9 mouse cellular contexts compared by ENCODE assay signal in the genomic region with DNA sequence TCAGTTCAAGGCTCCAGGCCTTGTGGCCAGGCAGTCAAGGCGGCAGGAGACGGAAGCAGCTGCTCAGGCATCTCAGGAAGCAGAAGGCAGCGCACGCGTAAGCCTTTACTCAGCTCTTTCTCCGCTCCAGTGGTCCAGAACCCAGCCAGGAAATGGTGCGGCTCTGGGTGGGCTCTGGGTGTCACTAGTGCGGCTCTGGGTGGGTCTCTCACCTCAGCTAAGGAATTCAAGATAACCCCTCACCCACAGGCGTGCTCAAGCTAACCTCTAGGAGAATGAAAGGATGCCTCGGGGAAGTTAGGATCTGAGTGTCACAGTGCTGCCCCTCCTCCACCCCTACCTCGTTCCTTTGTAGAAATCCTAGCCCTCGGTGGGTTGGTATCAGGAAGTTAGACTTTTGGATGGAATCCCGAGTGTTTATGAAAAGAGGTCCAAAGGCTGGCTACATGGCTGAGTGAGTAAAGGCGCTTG. TPM values are rescaled to one million over a fixed set of nuclear protein-coding genes. Genes with fewer than 3 reads are reported as not detected.
DNase-seq lines count a peak whose midpoint lies in the region; ATAC-seq lines count a peak whose summit lies in the region.
"Had no signal": no experiment of that assay in that cellular context is flagged by ENCODE, and none has a peak within 500 bp of the region (broad histone marks: within the 10 kb centered on the region; RNA-seq: fewer than 3 reads in every experiment).

No protein-coding gene starts in this region.

- H3K9me3 ChIP-seq in heart, embryonic 12.5 days (replicated peaks): peaks cover 7% of the 10 kb centered on the region
- H3K9me3 ChIP-seq in embryonic facial prominence, embryonic 13.5 days: peaks cover 3% of the 10 kb centered on the region; the same call in 1 of the 2 replicates
- peaks cover 2% of the 10 kb centered on the region; the same call in 1 of the 2 replicates for H3K9me3 ChIP-seq in limb, embryonic 10.5 days (replicated peaks)

- peaks cover 27% of the 10 kb centered on the region for H3K4me1 ChIP-seq in heart, embryonic 12.5 days (replicated peaks)
- H3K4me1 ChIP-seq in embryonic facial prominence, embryonic 13.5 days: peaks cover 20% of the 10 kb centered on the region
- peaks cover 17% of the 10 kb centered on the region for H3K4me1 ChIP-seq in limb, embryonic 10.5 days

- no peak for ATAC-seq in heart, embryonic 12.5 days (ENCODE audit: insufficient number of reproducible peaks, low FRiP score)
- no peak for ATAC-seq in embryonic facial prominence, embryonic 13.5 days (ENCODE audit: insufficient number of reproducible peaks, insufficient read depth, low FRiP score, low TSS enrichment, low read depth)

- 38% methylated on average over 14 of the region's 14 CpGs for WGBS in heart, embryonic 12.5 days
- 36% methylated on average over 14 of the region's 14 CpGs for WGBS in embryonic facial prominence, embryonic 13.5 days
- 56% methylated on average over 14 of the region's 14 CpGs for WGBS in limb, embryonic 10.5 days

- H3K27me3 ChIP-seq in heart, embryonic 12.5 days (replicated peaks): no peaks in the 10 kb centered on the region
- H3K27me3 ChIP-seq in embryonic facial prominence, embryonic 13.5 days: peaks cover 9% of the 10 kb centered on the region
- peaks cover 15% of the 10 kb centered on the region for H3K27me3 ChIP-seq in limb, embryonic 10.5 days (ENCODE audit: low read depth, poor library complexity, severe bottlenecking)

- peaks cover 2% of the 10 kb centered on the region; the same call in 1 of the 2 replicates for H3K36me3 ChIP-seq in heart, embryonic 12.5 days
- H3K36me3 ChIP-seq in embryonic facial prominence, embryonic 13.5 days: no peaks in the 10 kb centered on the region
- no peaks in the 10 kb centered on the region for H3K36me3 ChIP-seq in limb, embryonic 10.5 days

- peak overlapping the region; percentile 11; the same call in 1 of the 2 replicates for H3K4me2 ChIP-seq in heart, embryonic 12.5 days
- H3K4me2 ChIP-seq in embryonic facial prominence, embryonic 13.5 days: no peak overlapping the region

- DNase-seq in heart, postnatal 10 days: no peak
- DNase-seq in 416B (ENCODE audit: low read depth): peak; percentile 63
- no peak for DNase-seq in limb, embryonic 10.5 days (ENCODE audit: low spot score)
- DNase-seq in urinary bladder, postnatal 10 days (ENCODE audit: low spot score): no peak
- DNase-seq in gastrocnemius, postnatal 25 days: no peak
- no peak for DNase-seq in cerebellum, adult 11-12 months
- DNase-seq: cerebellum, postnatal 14 days had no signal

- H3K4me3 ChIP-seq in heart, embryonic 12.5 days: no peak overlapping the region
- H3K4me3 ChIP-seq in embryonic facial prominence, embryonic 13.5 days: no peak overlapping the region
- no peak overlapping the region for H3K4me3 ChIP-seq in limb, embryonic 10.5 days

- H3K9ac ChIP-seq in heart, embryonic 12.5 days: no peak overlapping the region
- H3K9ac ChIP-seq in embryonic facial prominence, embryonic 13.5 days: no peak overlapping the region

- H3K27ac ChIP-seq in heart, embryonic 12.5 days (ENCODE audit: poor library complexity, severe bottlenecking): peak overlapping the region; percentile 41; the same call in 1 of the 2 replicates
- H3K27ac ChIP-seq in embryonic facial prominence, embryonic 13.5 days: peak overlapping the region; percentile 48; the same call in 1 of the 2 replicates
- H3K27ac ChIP-seq in limb, embryonic 10.5 days: peak overlapping the region; percentile 58

- intact Hi-C loops in heart, postnatal 10 days (cut with DNase I): no loop called here

RNA-seq across cellular contexts. Expression of gene Syde2, which starts 18.6 kb away (rescaled TPM):
- polyA plus RNA-seq in heart, embryonic 12.5 days (2016; fragmentation: Nextera tagmentation; extraction: Ambion mirVana): 7.3 and 7.5 TPM in 2 replicates
- total RNA-seq in heart, postnatal 10 days (2021): 10 to 100 TPM; 27.4 to 29.0 TPM
- 1.8 and 2.1 TPM in 2 replicates for polyA plus RNA-seq in embryonic facial prominence, embryonic 13.5 days (2015; fragmentation: Nextera tagmentation; extraction: Ambion mirVana)
- polyA plus RNA-seq in limb, embryonic 10.5 days (2016; fragmentation: Nextera tagmentation; extraction: Ambion mirVana): 1.2 and 1.3 TPM in 2 replicates
- total RNA-seq in gastrocnemius, postnatal 25 days (2021): 1 to 10 TPM in 1 of 2 experiments, under 1 TPM in 1; 0.92 to 1.2 TPM

RNA-seq across cellular contexts. Expression of gene 2410004B18Rik, which starts 31.3 kb away (rescaled TPM):
- 46.6 and 47.2 TPM in 2 replicates for polyA plus RNA-seq in heart, embryonic 12.5 days (2016; fragmentation: Nextera tagmentation; extraction: Ambion mirVana)
- total RNA-seq in heart, postnatal 10 days (2021): 10 to 100 TPM; 22.6 to 23.1 TPM
- polyA plus RNA-seq in embryonic facial prominence, embryonic 13.5 days (2015; fragmentation: Nextera tagmentation; extraction: Ambion mirVana): 50.7 and 61.1 TPM in 2 replicates
- 50.1 and 52.4 TPM in 2 replicates for polyA plus RNA-seq in limb, embryonic 10.5 days (2016; fragmentation: Nextera tagmentation; extraction: Ambion mirVana)
- 10 to 100 TPM; 14.3 to 17.9 TPM for total RNA-seq in gastrocnemius, postnatal 25 days (2021)

RNA-seq across cellular contexts. Expression of gene Bcl10, which starts 46.5 kb away (rescaled TPM):
- polyA plus RNA-seq in heart, embryonic 12.5 days (2016; fragmentation: Nextera tagmentation; extraction: Ambion mirVana): 42.9 and 43.1 TPM in 2 replicates
- 10 to 100 TPM; 23.8 to 25.8 TPM for total RNA-seq in heart, postnatal 10 days (2021)
- polyA plus RNA-seq in embryonic facial prominence, embryonic 13.5 days (2015; fragmentation: Nextera tagmentation; extraction: Ambion mirVana): 47.0 and 50.4 TPM in 2 replicates
- polyA plus RNA-seq in limb, embryonic 10.5 days (2016; fragmentation: Nextera tagmentation; extraction: Ambion mirVana): 44.0 and 45.5 TPM in 2 replicates
- 1 to 10 TPM; 9.1 to 9.2 TPM for total RNA-seq in gastrocnemius, postnatal 25 days (2021)
